Mouse (Mus musculus) CD4-positive naive resting alpha-beta T cell, adult 76 days (primary cell): ENCODE results near the gene Lrfn5. TPM values are rescaled to one million over a fixed set of nuclear protein-coding genes. Genes with fewer than 3 reads are reported as not detected.

Experiments used
- total RNA-seq: library from RNA; stranded (reverse); gene quantifications from one replicate; pipeline ENCODE4 v1.2.4, GENCODE M21; 2023

Lrfn5 gene
- total RNA-seq, result not detected

DNA sequence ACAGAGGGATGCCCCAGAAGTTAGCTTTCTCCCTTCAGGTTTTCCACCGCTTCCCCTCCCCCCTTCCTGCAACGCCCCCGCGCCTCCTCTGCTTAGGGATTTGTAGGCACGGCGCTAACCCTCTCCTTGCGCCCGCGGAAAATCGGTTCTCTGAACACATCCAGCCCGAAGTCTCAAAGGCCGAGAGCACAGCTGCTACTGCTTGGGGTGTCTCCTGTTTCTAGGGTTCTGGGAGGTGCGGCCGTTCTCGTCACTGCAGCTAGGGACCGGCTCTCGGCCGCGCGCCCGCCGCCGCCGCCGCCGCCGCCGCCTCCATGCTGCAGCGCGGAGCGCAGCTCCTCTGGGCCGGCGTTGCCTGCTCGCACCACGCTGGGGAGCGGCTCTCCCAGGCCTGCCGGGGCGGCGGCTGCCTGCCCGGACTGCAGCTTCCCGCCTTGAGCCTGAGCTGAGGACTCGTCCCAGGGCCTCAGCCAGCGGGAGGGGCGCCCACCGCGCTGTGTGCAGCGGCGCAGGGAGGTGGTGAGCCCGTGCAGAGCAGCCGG, at the start of gene Lrfn5:
Gene Lrfn5 (plus strand): TSS at position 322 of the 542 bp plus-strand sequence.

